Mouse (Mus musculus) small intestine, adult 2 months (tissue): ENCODE measurements at regions not wholly inside any gene's neighbourhood (a gene's known extent, or its start where the extent isn't known, plus 50 kb on each side); places are given as distances from the start of the nearest gene placed in this dataset.

Experiments
- H3K27ac ChIP-seq: fragments of 200-500 bp; 2 replicates; pipeline ENCODE4 v1.5.1; 2012; ENCODE audit warnings: low read depth, low read length, control low read depth, inconsistent platforms; ENCODE audit not compliant: insufficient read depth
- H3K27me3 ChIP-seq: fragments of 200-500 bp; 2 replicates; pipeline ENCODE4 v1.6.1; 2012; ENCODE audit warnings: mild to moderate bottlenecking, moderate library complexity, low read length, inconsistent platforms; ENCODE audit not compliant: control insufficient read depth, insufficient read depth
- H3K36me3 ChIP-seq: fragments of 200-500 bp; 2 replicates; pipeline ENCODE4 v1.6.1; 2012; ENCODE audit warnings: mild to moderate bottlenecking, low read length, control low read depth, inconsistent platforms; ENCODE audit not compliant: control insufficient read depth, insufficient read depth
- H3K4me1 ChIP-seq: fragments of 200-500 bp; 2 replicates; pipeline ENCODE4 v1.6.1; 2012; ENCODE audit warnings: low read length, inconsistent platforms, mixed read lengths; ENCODE audit not compliant: control insufficient read depth, insufficient read depth, insufficient read length
- H3K4me3 ChIP-seq: fragments of 200-500 bp; 2 replicates; pipeline ENCODE4 v1.5.1; 2012; ENCODE audit warnings: low read depth, mild to moderate bottlenecking, control low read depth, inconsistent platforms, low read length, moderate library complexity
- CTCF ChIP-seq: fragments of 200-500 bp; IDR thresholded peaks from 2 replicates; pipeline ENCODE4 v1.5.1; 2012; ENCODE audit warnings: low read depth, mild to moderate bottlenecking, control low read depth, inconsistent platforms, low read length, moderate library complexity, mixed read lengths; ENCODE audit not compliant: insufficient replicate concordance, insufficient read length; ENCODE audit errors: extremely low read depth
- POLR2A ChIP-seq: fragments of 200-500 bp; IDR thresholded peaks from 2 replicates; pipeline ENCODE4 v1.6.1; 2012; ENCODE audit warnings: low read depth, mild to moderate bottlenecking, control low read depth, inconsistent platforms, low read length, moderate library complexity
- WGBS: fragments of 180-500 bp; shearing (Covaris S2); methylation state at CpG from one replicate; pipeline ENCODE4 v1.1.7; 2018; 5-methylcytosine and 5-hydroxymethylcytosine counted together

- no peak overlapping the region for H3K27ac ChIP-seq
- TF ChIP-seq CTCF, result no peak
- no peak for TF ChIP-seq POLR2A
- 88% methylated on average over 4 of the region's 4 CpGs for WGBS
Observed at GRCm38 (mm10) chr2:101473116-101473485, 151.4 kb upstream of the Rag2 start.

GRCm38 (mm10) chr2:101476862-101477261, 147.7 kb upstream of the Rag2 start:
- Histone ChIP-seq H3K4me1 (no peaks in the 10 kb centered on the region), H3K4me3 (no peak overlapping the region), H3K36me3 (no peaks in the 10 kb centered on the region), H3K27ac (no peak overlapping the region), H3K27me3 (no peaks in the 10 kb centered on the region)
- TF ChIP-seq CTCF (no peak), POLR2A (no peak)
- 68% methylated on average over 2 of the region's 2 CpGs for WGBS

More at GRCm38 (mm10) chr2:101473116-101473485, 151.4 kb upstream of the Rag2 start:
- no peak overlapping the region for H3K4me3 ChIP-seq
- no peaks in the 10 kb centered on the region for H3K36me3 ChIP-seq
- H3K27me3 ChIP-seq, result no peaks in the 10 kb centered on the region
- H3K4me1 ChIP-seq, result no peaks in the 10 kb centered on the region

- H3K36me3 ChIP-seq, result no peaks in the 10 kb centered on the region
- no peak overlapping the region for H3K27ac ChIP-seq
- no peaks in the 10 kb centered on the region for H3K27me3 ChIP-seq
- no peak overlapping the region for H3K4me3 ChIP-seq
- H3K4me1 ChIP-seq, result no peaks in the 10 kb centered on the region
- WGBS, result 94% methylated on average over 2 of the region's 2 CpGs
- TF ChIP-seq CTCF, result no peak
Observed at GRCm38 (mm10) chr2:101490207-101490606, 134.3 kb upstream of the Rag2 start.

- no peaks in the 10 kb centered on the region for H3K36me3 ChIP-seq
- H3K4me1 ChIP-seq, result no peaks in the 10 kb centered on the region
- TF ChIP-seq POLR2A (no peak), CTCF (no peak)
- WGBS, result 80% methylated on average over 3 of the region's 3 CpGs
- no peak overlapping the region for H3K4me3 ChIP-seq
- no peaks in the 10 kb centered on the region for H3K27me3 ChIP-seq
- H3K27ac ChIP-seq, result no peak overlapping the region
Observed at GRCm38 (mm10) chr2:101491762-101492161, 132.8 kb upstream of the Rag2 start.

GRCm38 (mm10) chr2:101508116-101508515, 116.4 kb upstream of the Rag2 start:
- Histone ChIP-seq H3K27me3 (no peaks in the 10 kb centered on the region), H3K4me3 (no peak overlapping the region), H3K36me3 (no peaks in the 10 kb centered on the region), H3K27ac (no peak overlapping the region), H3K4me1 (no peaks in the 10 kb centered on the region)
- TF ChIP-seq POLR2A, result no peak
- TF ChIP-seq CTCF, result no peak
